Comparison of ENCODE assay signal across 24 mouse cellular contexts in genomic region chr16:49768491-49769031, GRCm38 (mm10). TPM values are rescaled to one million over a fixed set of nuclear protein-coding genes. Genes with fewer than 3 reads are reported as not detected.
DNase-seq lines count a peak whose midpoint lies in the region; ATAC-seq and TF ChIP-seq lines count a peak whose summit lies in the region.
"Had no signal": no experiment of that assay in that cellular context is flagged by ENCODE, and none has a peak within 500 bp of the region (broad histone marks: within the 10 kb centered on the region; RNA-seq: fewer than 3 reads in every experiment).

No protein-coding gene starts in this region.

- TF ChIP-seq CTCF in thymus, adult 2 months (IDR thresholded peaks at IDR 0.05; ENCODE audit: borderline replicate concordance, control insufficient read depth, extremely low read depth, insufficient read depth, low read length, poor library complexity) = no peak
- no peak for TF ChIP-seq CTCF in stomach, postnatal 0 days (IDR thresholded peaks at IDR 0.05; ENCODE audit: low read depth)

- H3K4me3 ChIP-seq in thymus, adult 2 months (ENCODE audit: control insufficient read depth, insufficient read depth, low read length) = no peak overlapping the region
- no peak overlapping the region for H3K4me3 ChIP-seq in stomach, postnatal 0 days (ENCODE audit: low read depth, low read length)
- H3K4me3 ChIP-seq: embryonic facial prominence, embryonic 15.5 days; heart, embryonic 12.5 days; hindbrain, embryonic 10.5 days; layer of hippocampus, adult 2 months; midbrain, embryonic 10.5 days had no signal

- no peak overlapping the region for H3K4me2 ChIP-seq in stomach, postnatal 0 days (replicated peaks; ENCODE audit: low read depth)
- H3K4me2 ChIP-seq: embryonic facial prominence, embryonic 15.5 days; heart, embryonic 12.5 days had no signal

- no peak for ATAC-seq in stomach, postnatal 0 days (ENCODE audit: low FRiP score, low TSS enrichment)
- ATAC-seq: forebrain, embryonic 14.5 days; hindbrain, embryonic 16.5 days; intestine, embryonic 16.5 days had no signal

- H3K9me3 ChIP-seq in stomach, postnatal 0 days (ENCODE audit: control insufficient read depth, low read length) = no peaks in the 10 kb centered on the region
- H3K9me3 ChIP-seq: embryonic facial prominence, embryonic 15.5 days; heart, embryonic 12.5 days; hindbrain, embryonic 10.5 days; midbrain, embryonic 10.5 days had no signal

- no peaks in the 10 kb centered on the region for H3K27me3 ChIP-seq in thymus, adult 2 months (ENCODE audit: control insufficient read depth, insufficient read depth, low read length)
- no peaks in the 10 kb centered on the region for H3K27me3 ChIP-seq in stomach, postnatal 0 days (ENCODE audit: control insufficient read depth, insufficient read depth, low read length)
- H3K27me3 ChIP-seq: embryonic facial prominence, embryonic 15.5 days; heart, embryonic 12.5 days had no signal

- H3K27ac ChIP-seq in thymus, adult 2 months (ENCODE audit: control insufficient read depth, insufficient read depth, low read length) = peak overlapping the region; percentile 28; the same call in 1 of the 2 replicates
- no peak overlapping the region for H3K27ac ChIP-seq in stomach, postnatal 0 days (replicated peaks)
- H3K27ac ChIP-seq: embryonic facial prominence, embryonic 15.5 days; hindbrain, embryonic 10.5 days; layer of hippocampus, adult 2 months; midbrain, embryonic 10.5 days had no signal

- TF ChIP-seq POLR2A in thymus, adult 2 months (IDR thresholded peaks at IDR 0.05; ENCODE audit: control insufficient read depth, extremely low read depth, insufficient read depth, low read length, poor library complexity) = no peak

- H3K36me3 ChIP-seq in thymus, adult 2 months (ENCODE audit: control insufficient read depth, insufficient read depth, low read length) = no peaks in the 10 kb centered on the region; the same call in 1 of the 2 replicates
- no peaks in the 10 kb centered on the region for H3K36me3 ChIP-seq in stomach, postnatal 0 days (ENCODE audit: control insufficient read depth, insufficient read depth, low read length)

- H3K9ac ChIP-seq in stomach, postnatal 0 days (ENCODE audit: low read length) = no peak overlapping the region
- H3K9ac ChIP-seq: embryonic facial prominence, embryonic 15.5 days; heart, embryonic 12.5 days had no signal

- TF ChIP-seq EP300 in stomach, postnatal 0 days (optimal IDR thresholded peaks at IDR 0.05) = no peak

- H3K4me1 ChIP-seq in thymus, adult 2 months (replicated peaks; ENCODE audit: control insufficient read depth, insufficient read depth, low read length) = peaks cover 22% of the 10 kb centered on the region
- no peaks in the 10 kb centered on the region for H3K4me1 ChIP-seq in stomach, postnatal 0 days (replicated peaks; ENCODE audit: control insufficient read depth, insufficient read depth)
- H3K4me1 ChIP-seq: embryonic facial prominence, embryonic 15.5 days had no signal

- WGBS in thymus, adult 2 months = 63% methylated on average over 4 of the region's 4 CpGs
- 97% methylated on average over 4 of the region's 4 CpGs for WGBS in stomach, postnatal 0 days

- no peak for DNase-seq in thymus, adult 2 months
- no peak for DNase-seq in thymus, postnatal 4 days
- DNase-seq in ES-CJ7 (ENCODE audit: low read depth, low spot score) = peak; percentile 66
- peak; percentile 75 for DNase-seq in ZHBTc4 (ENCODE audit: low read depth, low spot score)
- DNase-seq in gastrocnemius, postnatal 4 days (ENCODE audit: low spot score in 2 of 2) = no peak
- no peak for DNase-seq in stomach, postnatal 0 days (ENCODE audit: low spot score)
- no peak for DNase-seq in cerebellum, postnatal 25 days
- DNase-seq: adrenal gland, adult 2 months; cerebellum, adult 8-10 months; heart, adult 11 months; heart, postnatal 10 days; kidney, adult 9 months; kidney, postnatal 14 days; lung, adult 18-20 months; lung, postnatal 10 days; thymus, postnatal 14 days had no signal

RNA-seq across cellular contexts. Expression of gene Cd47, which starts 31.8 kb away (rescaled TPM):
- 112 and 127 TPM in 2 replicates for polyA plus RNA-seq in thymus, adult 2 months (2012; rRNA removed)
- total RNA-seq in gastrocnemius, postnatal 4 days (2021) = 10 to 100 TPM; 53.2 to 55.3 TPM
- polyA plus RNA-seq in stomach, postnatal 0 days (2015; fragmentation: Nextera tagmentation; extraction: Ambion mirVana) = 95.2 and 100 TPM in 2 replicates

Comparison
In these comparisons a context has a peak if more than half of its experiments do, and no peak if none do; other contexts are left out.
1. DNase-seq: peak in ES-CJ7 (single experiment) and ZHBTc4 (single experiment); none in thymus, adult 2 months (single experiment), thymus, postnatal 4 days (single experiment), gastrocnemius, postnatal 4 days (0 of 2), stomach, postnatal 0 days (single experiment) and cerebellum, postnatal 25 days (0 of 2).